Mouse (Mus musculus): Measurements from ENCODE around the gene Wdpcp. TPM values are rescaled to one million over a fixed set of nuclear protein-coding genes. Genes with fewer than 3 reads are reported as not detected.

Wdpcp gene
- polyA plus RNA-seq, 1 experiment from 2014 or later, result 19.3 TPM

DNA sequence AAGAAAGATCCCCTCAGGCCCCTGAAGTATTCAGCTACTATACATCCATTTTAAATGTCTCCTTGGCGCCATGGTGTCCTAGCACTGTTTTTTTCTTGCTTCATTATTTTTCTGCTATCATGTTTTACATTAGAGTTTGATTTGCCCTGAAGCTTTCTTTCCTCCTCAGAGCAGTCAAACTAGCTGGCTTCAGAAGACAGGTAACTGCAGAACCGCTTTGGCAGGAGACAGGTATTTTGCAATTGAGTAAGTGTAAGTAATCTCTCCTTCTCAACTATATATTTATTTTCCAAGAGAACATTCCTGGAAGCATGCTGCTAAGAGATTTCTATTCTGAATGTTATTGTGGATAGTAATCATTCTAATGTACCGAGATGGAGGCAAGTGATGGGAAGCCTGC, 74.1 kb downstream of the Wdpcp start:
- in situ Hi-C loops (cut with MboI; ENCODE audit: low pct_unique_long_range_greater_than_20kb), result no loop called here
- DNase-seq (ENCODE audit: low read depth, low spot score) (no peak), ATAC-seq (no peak)
- H3K27me3 ChIP-seq, result no peaks in the 10 kb centered on the region
- no peak for TF ChIP-seq CTCF (IDR thresholded peaks at IDR 0.05)
- POLR2A ChIA-PET, result no interaction called here
- CTCF ChIA-PET, result interaction anchor here (1.5 kb wide), 1 partner anchor 12 kb away, joined by 3 read pairs; no protein-coding TSS in a partner anchor

DNA sequence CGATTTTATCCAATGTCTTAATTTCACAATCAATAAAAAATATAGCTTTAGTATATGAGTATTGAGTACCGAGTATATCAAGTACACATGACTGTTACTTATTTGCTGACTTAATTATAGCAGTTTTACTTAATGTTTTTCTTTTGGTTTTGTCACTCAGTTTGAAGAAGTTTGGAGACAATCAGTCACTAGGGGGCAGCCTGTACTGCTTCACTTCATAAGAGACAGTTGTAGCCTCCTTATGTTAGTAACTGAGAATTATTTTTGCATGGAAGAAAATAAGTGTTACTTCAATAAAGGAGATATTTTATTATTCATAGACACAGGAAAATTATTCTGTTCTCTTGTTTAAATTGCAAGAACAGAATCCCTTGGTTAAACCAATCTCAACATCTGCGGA, 87.0 kb downstream of the Wdpcp start:
- TF ChIP-seq CTCF (IDR thresholded peaks at IDR 0.05), result peak; percentile 45
- in situ Hi-C loops (cut with MboI; ENCODE audit: low pct_unique_long_range_greater_than_20kb), result no loop called here
- H3K27me3 ChIP-seq, result no peaks in the 10 kb centered on the region
- CTCF ChIA-PET, result interaction anchor here (0.6 to 1.5 kb wide), 4 partner anchors 10 to 543 kb away, joined by 3 to 4 read pairs (median 3); no protein-coding TSS in a partner anchor
- DNase-seq (ENCODE audit: low read depth, low spot score), result no peak
- no peak for ATAC-seq
- POLR2A ChIA-PET, result no interaction called here

DNA sequence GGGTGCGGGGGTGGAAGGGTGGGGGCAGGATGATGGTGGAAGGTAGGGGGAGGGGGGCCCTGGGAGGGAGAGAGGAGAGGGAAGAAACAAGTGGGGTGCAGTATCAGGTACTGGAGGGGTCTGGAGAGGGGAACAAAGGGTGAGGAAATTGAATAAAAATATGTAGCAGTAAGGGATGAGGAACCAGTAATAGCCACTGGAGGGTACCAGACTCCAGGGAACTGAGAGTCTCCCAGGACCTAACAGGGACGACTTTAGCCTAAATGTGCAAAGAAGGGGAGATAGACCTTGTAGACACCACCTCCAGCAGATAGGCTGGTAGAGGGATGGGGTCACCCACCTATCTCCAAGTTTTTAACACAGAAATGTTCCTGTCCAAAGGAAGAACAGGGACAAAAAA, 105.0 kb downstream of the Wdpcp start:
- in situ Hi-C loops (cut with MboI; ENCODE audit: low pct_unique_long_range_greater_than_20kb), result no loop called here
- ATAC-seq, result no peak
- ChIA-PET CTCF (interaction anchor here (1.5 kb wide), 1 partner anchor 17 kb away, joined by 4 read pairs; no protein-coding TSS in a partner anchor), POLR2A (interaction anchor here (0.7 kb wide), 1 partner anchor 139 kb away, joined by 3 read pairs; no protein-coding TSS in a partner anchor)
- no peak for TF ChIP-seq CTCF (IDR thresholded peaks at IDR 0.05)
- no peaks in the 10 kb centered on the region for H3K27me3 ChIP-seq
- no peak for DNase-seq (ENCODE audit: low read depth, low spot score)

DNA sequence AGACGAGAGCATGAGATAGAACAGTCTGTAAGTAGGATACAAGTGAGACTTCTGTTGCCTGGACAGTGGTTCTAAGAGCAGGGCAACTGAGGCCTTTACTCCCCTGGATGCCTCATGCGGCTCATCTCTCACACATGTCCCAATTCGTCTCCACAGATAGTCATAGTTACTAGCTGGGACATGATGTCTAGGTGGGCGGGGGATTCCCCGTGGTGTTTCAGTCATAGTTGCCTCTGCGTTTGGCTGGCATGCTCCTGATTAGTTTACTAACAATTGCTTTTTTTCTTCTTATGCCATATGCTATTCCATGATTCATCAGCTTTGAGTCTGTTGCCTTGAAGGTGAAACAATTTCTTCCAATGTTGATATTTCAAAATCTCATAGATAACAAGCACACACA, 116.4 kb downstream of the Wdpcp start:
- no peak for TF ChIP-seq CTCF (IDR thresholded peaks at IDR 0.05)
- ATAC-seq, result no peak
- in situ Hi-C loops (cut with MboI; ENCODE audit: low pct_unique_long_range_greater_than_20kb), result no loop called here
- H3K27me3 ChIP-seq, result no peaks in the 10 kb centered on the region
- DNase-seq (ENCODE audit: low read depth, low spot score), result no peak
- CTCF ChIA-PET, result interaction anchor here (1.0 kb wide), 1 partner anchor 14 kb away, joined by 3 read pairs; no protein-coding TSS in a partner anchor
- POLR2A ChIA-PET, result no interaction called here

DNA sequence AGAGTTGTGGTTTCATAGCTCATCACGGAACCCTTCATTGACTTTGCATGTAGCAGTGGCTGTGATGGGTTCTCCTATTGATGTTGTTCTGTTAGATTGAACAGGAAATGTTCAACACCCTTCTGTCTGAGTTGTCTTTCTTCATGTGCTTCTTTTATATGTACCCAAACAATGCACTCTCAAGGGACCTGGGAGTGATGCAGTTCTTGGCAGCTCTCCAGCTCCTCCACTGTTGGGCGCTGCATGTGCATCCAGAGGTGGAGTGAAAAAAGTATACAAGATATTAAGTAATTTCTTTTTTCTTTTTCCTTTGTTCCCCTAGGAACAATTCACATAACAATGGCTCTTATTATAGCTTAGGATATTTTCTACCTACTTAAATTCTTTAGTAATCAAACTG, 118.7 kb downstream of the Wdpcp start:
- no peak for DNase-seq (ENCODE audit: low read depth, low spot score)
- TF ChIP-seq CTCF (IDR thresholded peaks at IDR 0.05), result no peak
- ChIA-PET CTCF (no interaction called here), POLR2A (interaction anchor here (1.0 kb wide), 1 partner anchor 195 kb away, joined by 3 read pairs; no protein-coding TSS in a partner anchor)
- in situ Hi-C loops (cut with MboI; ENCODE audit: low pct_unique_long_range_greater_than_20kb), result no loop called here
- ATAC-seq, result no peak
- no peaks in the 10 kb centered on the region for H3K27me3 ChIP-seq

DNA sequence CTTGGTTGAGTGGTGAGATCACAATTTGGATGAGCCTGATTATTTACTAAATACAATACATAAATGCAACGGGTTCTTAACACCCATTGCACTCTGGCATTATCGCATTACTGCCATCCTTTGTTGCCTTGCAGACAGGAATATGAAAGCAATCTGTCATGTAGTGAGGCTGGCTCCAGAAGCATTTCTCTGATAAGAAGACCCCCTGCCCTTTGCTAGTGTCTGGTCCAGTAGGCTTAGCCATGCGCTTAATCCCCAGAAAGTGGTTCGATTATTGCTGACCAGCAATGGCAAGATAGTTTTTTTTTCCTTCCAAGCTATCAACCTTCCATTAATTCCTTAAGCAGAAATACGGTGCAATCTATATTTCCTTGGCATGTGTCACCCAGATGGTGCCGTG, 122.1 kb downstream of the Wdpcp start:
- no peaks in the 10 kb centered on the region for H3K27me3 ChIP-seq
- DNase-seq (ENCODE audit: low read depth, low spot score), result no peak
- ATAC-seq, result no peak
- POLR2A ChIA-PET, result no interaction called here
- CTCF ChIA-PET, result no interaction called here
- no peak for TF ChIP-seq CTCF (IDR thresholded peaks at IDR 0.05)
- in situ Hi-C loops (cut with MboI; ENCODE audit: low pct_unique_long_range_greater_than_20kb), result no loop called here

DNA sequence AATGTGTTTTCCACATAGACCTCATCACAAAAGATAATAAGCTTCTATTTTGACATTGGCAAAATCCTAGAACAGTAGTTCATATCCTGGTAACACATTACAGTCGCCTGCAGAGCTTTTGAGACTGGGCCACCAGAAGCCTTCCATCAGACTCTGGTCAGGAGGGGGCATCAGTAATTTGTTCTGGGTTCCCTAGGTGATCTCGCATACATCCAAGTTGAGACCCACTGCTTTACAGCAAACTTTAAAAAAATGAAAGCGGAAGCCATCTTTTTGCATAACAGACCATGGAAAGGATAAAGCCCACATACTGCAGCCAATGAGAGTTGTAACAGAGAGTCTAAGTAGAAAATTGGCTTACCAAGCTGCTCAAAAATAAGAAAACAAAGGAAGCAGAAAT, 125.6 kb downstream of the Wdpcp start:
- ATAC-seq (no peak), DNase-seq (ENCODE audit: low read depth, low spot score) (no peak)
- no peak for TF ChIP-seq CTCF (IDR thresholded peaks at IDR 0.05)
- no peaks in the 10 kb centered on the region for H3K27me3 ChIP-seq
- POLR2A ChIA-PET, result no interaction called here
- CTCF ChIA-PET, result interaction anchor here (1.5 kb wide), 1 partner anchor 13 kb away, joined by 3 read pairs; no protein-coding TSS in a partner anchor
- in situ Hi-C loops (cut with MboI; ENCODE audit: low pct_unique_long_range_greater_than_20kb), result no loop called here

DNA sequence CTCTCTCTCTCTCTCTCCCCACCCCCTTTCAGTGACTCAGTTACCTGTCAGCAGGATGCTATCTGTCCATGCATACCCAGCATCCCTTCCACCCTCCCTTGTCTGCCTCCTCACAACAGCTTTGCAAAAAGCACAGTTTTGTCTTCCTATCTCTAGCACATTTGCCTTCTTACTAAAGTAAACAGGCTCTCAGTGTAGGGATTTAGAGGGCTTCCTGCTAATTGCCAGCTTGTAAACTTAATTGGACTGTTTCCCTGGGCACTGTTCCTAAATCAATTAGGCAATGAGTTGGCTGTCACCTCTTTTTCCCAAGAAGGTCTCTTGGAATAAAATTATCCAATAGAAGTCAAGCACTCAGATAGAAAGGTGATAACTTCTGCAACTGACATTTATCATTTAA, 141.5 kb downstream of the Wdpcp start:
- in situ Hi-C loops (cut with MboI; ENCODE audit: low pct_unique_long_range_greater_than_20kb), result no loop called here
- no peaks in the 10 kb centered on the region for H3K27me3 ChIP-seq
- POLR2A ChIA-PET, result interaction anchor here (0.7 kb wide), 1 partner anchor 37 kb away, joined by 11 read pairs; no protein-coding TSS in a partner anchor
- CTCF ChIA-PET, result interaction anchor here (1.4 to 2.8 kb wide), 3 partner anchors 10 to 54 kb away, joined by 3 to 12 read pairs (median 3); no protein-coding TSS in a partner anchor
- TF ChIP-seq CTCF (IDR thresholded peaks at IDR 0.05), result no peak
- no peak for DNase-seq (ENCODE audit: low read depth, low spot score)
- ATAC-seq, result no peak

DNA sequence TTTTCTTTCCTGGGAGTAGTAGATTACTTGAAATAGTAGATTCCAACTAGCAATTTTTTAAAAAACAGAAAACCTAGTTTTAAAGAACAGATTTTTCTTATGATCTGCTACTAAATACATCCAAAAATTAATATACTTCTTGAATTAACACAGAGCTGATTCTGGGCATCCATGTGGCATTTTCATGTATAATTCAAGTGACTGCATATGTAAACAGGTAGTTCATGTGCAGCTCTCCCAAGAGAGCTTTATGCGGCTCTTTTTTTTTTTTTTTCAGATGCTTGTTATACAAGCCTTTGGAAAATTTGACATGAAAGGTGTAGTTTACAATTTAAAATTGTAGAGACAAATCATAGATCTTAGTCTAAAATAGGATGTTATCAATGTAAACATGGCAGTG, 142.0 kb downstream of the Wdpcp start:
- ChIA-PET POLR2A (no interaction called here), CTCF (interaction anchor here (1.4 to 2.8 kb wide), 2 partner anchors 9 to 54 kb away, joined by 3 to 12 read pairs; no protein-coding TSS in a partner anchor)
- DNase-seq (ENCODE audit: low read depth, low spot score), result no peak
- in situ Hi-C loops (cut with MboI; ENCODE audit: low pct_unique_long_range_greater_than_20kb), result no loop called here
- ATAC-seq, result no peak
- H3K27me3 ChIP-seq, result no peaks in the 10 kb centered on the region
- TF ChIP-seq CTCF (IDR thresholded peaks at IDR 0.05), result no peak

DNA sequence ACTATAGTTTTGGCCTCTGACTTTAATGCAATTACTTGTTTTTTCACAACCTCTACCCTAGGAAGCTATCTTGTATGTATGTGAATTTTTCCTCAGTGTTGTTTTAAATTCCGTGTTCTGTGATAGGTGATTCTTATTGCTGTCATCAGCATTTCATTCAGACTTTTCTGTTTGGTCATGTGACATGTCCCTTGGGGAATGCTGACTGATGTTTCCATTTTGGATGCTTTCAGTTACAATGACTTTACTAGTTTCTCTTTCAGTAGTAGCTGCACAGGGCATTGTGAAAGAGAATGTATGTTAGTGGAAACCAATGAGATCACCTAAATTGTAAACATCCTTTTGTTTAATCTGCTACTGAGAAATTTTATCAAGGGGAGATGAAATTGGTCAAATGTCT, 154.3 kb downstream of the Wdpcp start:
- ATAC-seq (no peak), DNase-seq (ENCODE audit: low read depth, low spot score) (no peak)
- TF ChIP-seq CTCF (IDR thresholded peaks at IDR 0.05), result no peak
- H3K27me3 ChIP-seq, result no peaks in the 10 kb centered on the region
- in situ Hi-C loops (cut with MboI; ENCODE audit: low pct_unique_long_range_greater_than_20kb), result no loop called here
- POLR2A ChIA-PET, result no interaction called here
- CTCF ChIA-PET, result interaction anchor here (1.1 kb wide), 1 partner anchor 10 kb away, joined by 3 read pairs; no protein-coding TSS in a partner anchor

DNA sequence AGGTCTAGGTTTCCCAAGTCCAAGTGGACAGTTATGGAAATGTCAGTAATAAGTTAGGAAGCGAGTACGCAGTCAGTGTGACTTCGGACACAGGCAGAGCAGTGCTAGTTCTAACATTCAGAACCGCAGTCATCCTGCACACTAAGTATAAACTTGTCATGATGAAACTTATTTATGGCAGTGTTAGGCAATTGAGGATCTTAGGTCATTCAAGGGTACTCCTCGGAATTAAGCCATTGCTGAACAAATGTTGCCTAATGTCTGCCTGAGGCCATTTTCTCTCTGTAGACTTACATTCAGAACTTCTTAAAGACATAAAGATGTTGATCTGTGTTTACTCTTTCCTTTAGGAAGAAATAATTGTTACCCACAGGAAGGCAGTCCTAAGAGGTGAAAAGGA, 157.0 kb downstream of the Wdpcp start:
- POLR2A ChIA-PET, result no interaction called here
- in situ Hi-C loops (cut with MboI; ENCODE audit: low pct_unique_long_range_greater_than_20kb), result no loop called here

DNA sequence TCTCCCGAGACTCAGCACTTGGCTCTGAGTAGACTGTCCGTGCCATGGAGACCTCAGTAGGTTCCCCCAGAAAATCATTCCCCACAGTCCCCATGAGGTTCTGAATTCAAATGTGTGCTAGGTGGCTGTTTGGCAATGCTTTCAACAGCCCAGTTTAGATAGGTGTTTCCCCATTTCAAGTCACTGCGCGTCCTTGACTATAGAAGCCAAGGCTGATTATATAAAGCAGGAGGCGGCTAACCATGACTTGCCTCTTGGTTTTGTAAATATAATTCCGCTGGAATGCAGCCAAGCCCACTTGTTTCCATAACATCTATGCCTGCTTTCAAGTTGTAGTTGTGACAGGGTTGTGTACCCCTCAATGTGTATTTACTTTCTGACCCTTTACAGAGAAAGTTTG, 157.9 kb downstream of the Wdpcp start:
- in situ Hi-C loops (cut with MboI; ENCODE audit: low pct_unique_long_range_greater_than_20kb), result no loop called here
- ChIA-PET CTCF (no interaction called here), POLR2A (no interaction called here)
- ATAC-seq, result no peak
- H3K27me3 ChIP-seq, result no peaks in the 10 kb centered on the region
- no peak for DNase-seq (ENCODE audit: low read depth, low spot score)
- no peak for TF ChIP-seq CTCF (IDR thresholded peaks at IDR 0.05)

More for the DNA sequence above, 157.0 kb downstream of the Wdpcp start:
- CTCF ChIA-PET, result no interaction called here
- no peaks in the 10 kb centered on the region for H3K27me3 ChIP-seq
- TF ChIP-seq CTCF (IDR thresholded peaks at IDR 0.05), result no peak
- ATAC-seq, result peak; percentile 83
- peak; percentile 6 for DNase-seq (ENCODE audit: low read depth, low spot score)
